Mouse (Mus musculus) embryonic facial prominence, embryonic 12.5 days (tissue): ENCODE results near the gene Abl1. TPM values are rescaled to one million over a fixed set of nuclear protein-coding genes. Genes with fewer than 3 reads are reported as not detected.
A peak's percentile ranks its signal among the peaks of the same experiment; 100 is the strongest.

Experiments used
- ATAC-seq: fragments of 200-750 bp; cut with Nextera tagmentation; 2 replicates; pipeline ENCODE4 v1.8.0; 2017; ENCODE audit not compliant: insufficient number of reproducible peaks, insufficient read depth, low FRiP score, low TSS enrichment
- H3K27ac ChIP-seq: fragments of 300-500 bp; sonication (generic); 2 replicates; pipeline ENCODE4 v1.5.1; 2016; ENCODE audit warnings: mild to moderate bottlenecking
- H3K27me3 ChIP-seq: fragments of 300-500 bp; sonication (generic); 2 replicates; pipeline ENCODE4 v1.6.1; 2016; ENCODE audit warnings: mild to moderate bottlenecking, moderate library complexity
- H3K36me3 ChIP-seq: fragments of 300-500 bp; sonication (generic); 2 replicates; pipeline ENCODE4 v1.6.1; 2016; ENCODE audit warnings: mild to moderate bottlenecking
- H3K4me1 ChIP-seq: fragments of 300-500 bp; sonication (generic); 2 replicates; pipeline ENCODE4 v1.6.1; 2016
- H3K4me2 ChIP-seq: fragments of 300-500 bp; sonication (generic); replicated peaks from 2 replicates; pipeline ENCODE4 v1.6.1; 2016; ENCODE audit warnings: mild to moderate bottlenecking, moderate library complexity
- H3K4me3 ChIP-seq: fragments of 300-500 bp; sonication (generic); 2 replicates; pipeline ENCODE4 v1.5.1; 2016; ENCODE audit warnings: mild to moderate bottlenecking
- H3K9ac ChIP-seq: fragments of 300-500 bp; sonication (generic); 2 replicates; pipeline ENCODE4 v1.6.1; 2016; ENCODE audit warnings: mild to moderate bottlenecking, moderate library complexity
- H3K9me3 ChIP-seq: fragments of 300-500 bp; sonication (generic); 2 replicates; pipeline ENCODE4 v1.6.1; 2016; ENCODE audit warnings: mild to moderate bottlenecking, moderate library complexity
- WGBS: fragments of 180-500 bp; shearing (Covaris S2); methylation state at CpG from one replicate; pipeline ENCODE4 v1.1.7; 2016; 5-methylcytosine and 5-hydroxymethylcytosine counted together
- polyA plus RNA-seq: library from polyadenylated mRNA; unstranded; fragments of >200 nt; fragmentation: Nextera tagmentation; extraction: Ambion mirVana; gene quantifications from 2 replicates; pipeline ENCODE4 v1.2.1, GENCODE M21; 2016

The Abl1 gene
- polyA plus RNA-seq, 1 experiment from 2014 or later = 67.5 TPM

DNA sequence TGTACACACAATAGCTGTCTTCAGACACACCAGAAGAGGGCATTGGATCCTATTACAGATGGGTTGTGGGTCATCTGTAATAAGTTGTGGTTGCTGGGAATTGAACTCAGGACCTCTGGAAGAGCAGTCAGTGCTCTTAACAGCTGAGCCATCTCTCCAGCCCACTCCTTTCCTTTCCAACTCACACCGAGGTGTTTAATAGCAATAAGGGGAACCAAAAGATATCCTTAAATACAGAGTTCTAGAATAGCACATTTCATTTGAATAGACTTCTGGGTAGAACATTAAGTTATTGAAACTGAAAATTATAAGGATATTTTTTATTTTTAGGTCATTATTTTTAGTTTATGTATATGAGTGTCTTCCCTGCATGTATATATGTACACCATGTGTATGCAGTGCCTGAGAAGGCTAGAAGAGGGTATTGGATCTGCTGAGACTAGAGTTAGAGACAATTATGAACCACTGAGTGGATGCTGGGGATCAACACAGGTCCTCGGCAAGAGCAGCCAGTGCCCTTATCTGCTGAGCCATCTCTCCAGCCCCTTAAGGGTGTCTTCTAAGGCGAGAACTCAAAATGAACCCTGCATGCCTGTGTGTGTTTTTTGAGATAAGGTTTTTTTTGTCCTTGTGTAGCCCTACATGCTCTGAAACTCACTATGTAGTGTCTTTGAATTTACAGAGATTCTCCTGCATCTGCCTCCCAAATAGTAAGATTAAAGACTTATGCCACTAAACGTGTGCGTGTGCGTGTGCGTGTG, 36.7 kb downstream of the Abl1 start:
- Histone ChIP-seq H3K36me3 (no peaks in the 10 kb centered on the region), H3K4me1 (peaks cover 8% of the 10 kb centered on the region; the same call in 1 of the 2 replicates), H3K4me2 (no peak overlapping the region), H3K27ac (no peak overlapping the region), H3K9ac (no peak overlapping the region), H3K4me3 (no peak overlapping the region), H3K27me3 (no peaks in the 10 kb centered on the region), H3K9me3 (no peaks in the 10 kb centered on the region)
- WGBS = 93% methylated on average over 7 of the region's 7 CpGs
- no peak for ATAC-seq

DNA sequence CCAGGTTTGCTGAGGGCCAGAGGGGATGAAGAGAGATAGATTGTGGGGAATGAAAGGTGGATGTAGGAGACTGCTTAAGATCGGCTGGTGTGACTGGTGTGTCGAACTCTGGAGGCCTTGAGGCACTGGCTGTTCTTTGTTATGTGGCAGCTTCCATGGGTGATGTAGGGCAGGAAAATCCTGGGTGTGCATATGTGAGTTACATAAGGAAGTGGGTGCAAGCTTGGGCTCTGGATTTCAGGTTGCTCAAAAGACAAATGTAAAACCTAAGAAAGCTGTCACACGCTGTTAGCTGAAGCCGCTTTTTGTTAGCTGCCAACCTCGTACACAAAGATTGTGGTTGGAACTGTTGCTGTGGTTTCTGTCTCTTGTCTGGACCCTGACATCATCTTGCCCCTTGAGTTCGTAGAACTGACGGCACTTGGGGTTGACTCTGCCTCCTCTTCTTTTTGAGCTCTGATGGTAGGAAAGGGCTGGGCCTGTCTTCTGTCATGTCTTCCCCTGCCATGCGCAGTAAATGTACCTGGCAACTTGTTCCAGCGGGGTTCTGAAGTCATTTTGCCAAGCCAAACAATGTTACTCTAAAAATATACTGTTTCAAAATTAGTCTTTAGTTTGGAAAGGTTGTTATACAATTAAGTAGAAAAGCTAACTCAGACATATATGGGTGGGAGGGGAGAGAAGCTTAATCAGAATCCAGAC, 39.6 kb downstream of the Abl1 start:
- peaks cover 8% of the 10 kb centered on the region; the same call in 1 of the 2 replicates for H3K4me1 ChIP-seq
- no peak for ATAC-seq
- no peak overlapping the region for H3K27ac ChIP-seq
- WGBS = 81% methylated on average over 9 of the region's 9 CpGs
- no peak overlapping the region for H3K4me2 ChIP-seq
- no peaks in the 10 kb centered on the region for H3K27me3 ChIP-seq
- H3K4me3 ChIP-seq = no peak overlapping the region
- no peaks in the 10 kb centered on the region for H3K9me3 ChIP-seq
- no peak overlapping the region for H3K9ac ChIP-seq
- H3K36me3 ChIP-seq = no peaks in the 10 kb centered on the region

DNA sequence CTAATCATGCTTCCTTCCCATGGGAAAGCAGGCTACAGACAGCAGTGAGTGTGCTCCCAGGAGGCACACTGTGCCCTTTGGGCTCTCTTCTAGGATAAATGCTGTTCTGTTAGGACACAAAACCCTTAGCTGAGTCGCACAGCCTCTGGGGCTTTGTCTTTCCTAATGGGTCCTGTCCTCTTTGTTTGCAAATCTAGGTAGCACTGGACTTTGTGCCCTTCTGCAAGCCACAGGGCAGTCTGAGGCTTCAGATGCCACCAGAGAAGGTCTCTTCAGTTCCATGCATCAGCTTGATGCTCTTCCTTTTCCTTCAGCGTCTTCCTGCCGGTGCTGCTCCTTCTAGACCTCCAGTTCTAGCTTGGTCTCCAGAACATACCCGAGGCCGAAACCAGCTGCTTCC, 42.5 kb downstream of the Abl1 start:
- Histone ChIP-seq H3K4me3 (no peak overlapping the region), H3K9ac (no peak overlapping the region), H3K27ac (no peak overlapping the region), H3K27me3 (no peaks in the 10 kb centered on the region), H3K4me2 (no peak overlapping the region), H3K36me3 (no peaks in the 10 kb centered on the region), H3K4me1 (peaks cover 8% of the 10 kb centered on the region; the same call in 1 of the 2 replicates), H3K9me3 (no peaks in the 10 kb centered on the region)
- 86% methylated on average over 5 of the region's 5 CpGs for WGBS
- ATAC-seq = no peak

DNA sequence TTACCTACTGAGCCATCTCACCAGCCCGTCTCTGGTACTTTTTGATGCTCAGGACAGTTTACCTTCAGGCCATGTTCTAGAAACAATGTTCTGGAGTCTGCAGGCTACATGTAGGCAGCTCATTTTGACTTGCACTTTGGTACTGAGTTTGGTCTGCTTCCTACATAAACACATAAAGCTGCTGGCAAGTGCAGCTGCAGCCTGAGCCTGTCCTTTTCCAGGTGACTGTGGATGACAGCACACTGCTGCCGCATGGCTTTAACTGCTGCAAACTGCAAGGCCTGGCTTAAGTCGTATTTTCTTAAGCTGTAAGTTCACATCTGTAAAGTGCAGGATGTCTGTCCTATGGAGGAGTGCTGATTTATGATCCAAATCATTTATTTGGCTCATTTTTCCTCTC, 44.3 kb downstream of the Abl1 start:
- Histone ChIP-seq H3K4me2 (no peak overlapping the region), H3K27ac (no peak overlapping the region), H3K36me3 (no peaks in the 10 kb centered on the region), H3K9ac (no peak overlapping the region), H3K9me3 (no peaks in the 10 kb centered on the region), H3K27me3 (no peaks in the 10 kb centered on the region), H3K4me3 (no peak overlapping the region), H3K4me1 (peaks cover 3% of the 10 kb centered on the region; the same call in 1 of the 2 replicates)
- 76% methylated on average over 3 of the region's 3 CpGs for WGBS
- no peak for ATAC-seq

DNA sequence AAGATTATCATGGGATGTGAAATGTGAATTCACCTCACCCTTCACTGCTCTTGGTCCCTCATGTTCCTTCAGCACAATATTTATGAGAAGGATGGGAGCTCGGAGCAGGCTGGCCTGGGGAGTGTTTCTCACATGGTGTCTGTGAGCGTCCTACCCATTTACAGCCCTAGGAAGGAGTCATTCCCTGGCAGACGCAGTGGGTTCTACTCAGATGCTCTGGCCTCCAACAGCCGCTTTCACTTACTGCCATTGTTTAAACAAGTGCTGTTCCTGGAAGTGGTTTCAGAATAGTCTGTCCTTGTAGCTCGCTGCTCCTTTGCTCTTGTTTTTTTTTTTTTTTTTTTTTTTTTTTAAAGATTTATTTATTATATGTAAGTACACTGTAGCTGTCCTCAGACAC, 45.4 kb downstream of the Abl1 start:
- no peak for ATAC-seq
- Histone ChIP-seq H3K4me1 (no peaks in the 10 kb centered on the region), H3K9me3 (no peaks in the 10 kb centered on the region), H3K27me3 (no peaks in the 10 kb centered on the region), H3K27ac (no peak overlapping the region), H3K36me3 (no peaks in the 10 kb centered on the region), H3K4me2 (no peak overlapping the region), H3K4me3 (no peak overlapping the region), H3K9ac (no peak overlapping the region)
- WGBS = 65% methylated on average over 5 of the region's 5 CpGs

DNA sequence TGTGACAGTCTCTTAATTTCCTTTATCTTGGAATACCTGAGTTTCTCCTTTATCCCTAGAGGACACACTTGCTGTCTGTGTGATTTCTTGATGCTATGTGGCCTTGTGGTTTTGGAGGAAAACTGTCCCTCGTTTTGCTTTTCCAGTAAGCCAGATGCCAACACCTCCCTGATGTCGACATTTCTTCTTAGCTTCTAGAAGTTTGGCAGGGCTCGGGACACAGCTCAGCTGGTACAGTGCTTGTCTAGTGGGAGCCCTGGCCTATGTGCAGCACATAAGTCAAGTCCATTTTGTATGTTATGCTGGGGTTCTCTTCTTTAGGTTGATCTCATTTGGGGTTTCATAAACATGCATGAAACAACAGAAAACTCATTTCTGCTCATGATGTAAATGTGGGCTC, 50.9 kb downstream of the Abl1 start:
- 64% methylated on average over 3 of the region's 3 CpGs for WGBS
- Histone ChIP-seq H3K27ac (no peak overlapping the region), H3K36me3 (no peaks in the 10 kb centered on the region), H3K4me3 (no peak overlapping the region), H3K27me3 (no peaks in the 10 kb centered on the region), H3K9ac (no peak overlapping the region), H3K4me2 (no peak overlapping the region), H3K9me3 (no peaks in the 10 kb centered on the region), H3K4me1 (peaks cover 25% of the 10 kb centered on the region)
- ATAC-seq = no peak

DNA sequence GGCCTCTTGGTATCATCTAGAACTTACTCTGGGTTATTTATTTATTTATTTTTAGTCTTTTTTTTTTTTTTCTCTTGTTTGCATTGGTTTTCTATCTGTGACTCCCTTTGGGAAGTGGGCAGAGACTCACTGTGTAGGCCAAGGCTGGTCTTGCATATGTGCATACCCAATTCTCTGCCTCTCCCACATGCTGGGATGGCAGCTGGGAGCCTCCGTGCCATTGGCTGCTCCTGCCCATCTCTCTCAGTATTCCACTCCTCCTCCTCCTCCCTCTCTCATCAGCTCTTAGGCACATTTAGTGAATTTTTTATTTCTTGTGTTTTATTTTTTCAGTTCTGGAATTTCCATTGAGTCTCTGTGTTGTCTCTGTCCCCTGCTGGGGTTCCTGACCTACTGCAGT, 53.6 kb downstream of the Abl1 start:
- Histone ChIP-seq H3K4me3 (no peak overlapping the region), H3K9me3 (no peaks in the 10 kb centered on the region), H3K27ac (no peak overlapping the region), H3K9ac (no peak overlapping the region), H3K36me3 (no peaks in the 10 kb centered on the region), H3K27me3 (no peaks in the 10 kb centered on the region), H3K4me1 (peaks cover 52% of the 10 kb centered on the region), H3K4me2 (no peak overlapping the region)
- 53% methylated on average over 1 of the region's 1 CpGs for WGBS
- ATAC-seq = no peak

DNA sequence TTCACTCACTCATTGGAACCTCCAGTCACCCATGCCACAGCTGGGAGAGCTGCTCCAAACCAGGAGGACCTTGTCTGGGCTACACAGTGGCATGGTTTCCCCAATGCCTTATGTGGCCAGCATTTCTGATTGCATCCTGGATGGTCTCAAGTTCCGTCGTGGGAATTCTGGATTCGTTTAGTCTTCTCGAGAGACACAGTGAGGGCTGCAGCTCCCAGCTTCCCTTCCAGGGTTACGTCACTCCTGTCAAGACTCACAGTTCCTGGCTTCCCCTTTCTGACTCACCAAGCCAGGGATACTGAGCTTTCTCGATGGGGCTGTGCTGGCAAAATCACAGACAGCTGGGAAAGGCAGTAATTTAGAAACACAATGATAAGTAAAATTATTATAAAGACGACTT, 54.0 kb downstream of the Abl1 start:
- H3K9ac ChIP-seq = no peak overlapping the region
- no peak for ATAC-seq
- H3K4me1 ChIP-seq = peaks cover 56% of the 10 kb centered on the region
- H3K4me3 ChIP-seq = no peak overlapping the region
- no peaks in the 10 kb centered on the region for H3K36me3 ChIP-seq
- H3K27ac ChIP-seq = no peak overlapping the region
- 27% methylated on average over 7 of the region's 7 CpGs for WGBS
- H3K9me3 ChIP-seq = no peaks in the 10 kb centered on the region
- no peak overlapping the region for H3K4me2 ChIP-seq
- H3K27me3 ChIP-seq = no peaks in the 10 kb centered on the region

DNA sequence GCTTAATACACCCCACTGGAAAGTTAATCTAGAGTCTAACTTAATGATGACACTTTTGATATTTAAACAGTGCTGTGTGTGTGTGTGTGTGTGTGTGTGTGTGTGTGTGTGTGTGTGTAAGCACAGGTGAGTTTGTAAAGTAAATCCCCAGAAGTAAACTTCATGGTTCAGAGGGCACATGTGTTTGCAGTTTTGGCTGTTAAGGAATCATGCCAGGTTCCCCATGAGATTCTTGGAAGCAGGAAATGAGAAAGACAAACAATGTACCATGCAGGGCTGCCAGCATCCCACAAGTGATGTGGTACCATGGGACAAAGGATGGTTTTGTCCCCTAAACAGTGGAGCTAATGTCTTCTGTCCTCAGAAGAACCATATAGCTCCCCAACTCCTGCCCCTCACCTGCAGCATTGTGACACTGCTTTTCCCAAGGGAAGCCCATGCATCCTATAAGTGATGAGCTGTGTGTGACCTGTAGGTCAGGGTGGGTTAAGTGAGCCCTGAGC, 57.6 kb downstream of the Abl1 start:
- no peak for ATAC-seq
- Histone ChIP-seq H3K9me3 (no peaks in the 10 kb centered on the region), H3K36me3 (no peaks in the 10 kb centered on the region), H3K9ac (no peak overlapping the region), H3K27me3 (no peaks in the 10 kb centered on the region), H3K4me2 (no peak overlapping the region), H3K4me1 (peaks cover 78% of the 10 kb centered on the region), H3K27ac (0 out of 2 replicates have a peak overlapping the region, but pooled peaks have one; percentile 2), H3K4me3 (no peak overlapping the region)

DNA sequence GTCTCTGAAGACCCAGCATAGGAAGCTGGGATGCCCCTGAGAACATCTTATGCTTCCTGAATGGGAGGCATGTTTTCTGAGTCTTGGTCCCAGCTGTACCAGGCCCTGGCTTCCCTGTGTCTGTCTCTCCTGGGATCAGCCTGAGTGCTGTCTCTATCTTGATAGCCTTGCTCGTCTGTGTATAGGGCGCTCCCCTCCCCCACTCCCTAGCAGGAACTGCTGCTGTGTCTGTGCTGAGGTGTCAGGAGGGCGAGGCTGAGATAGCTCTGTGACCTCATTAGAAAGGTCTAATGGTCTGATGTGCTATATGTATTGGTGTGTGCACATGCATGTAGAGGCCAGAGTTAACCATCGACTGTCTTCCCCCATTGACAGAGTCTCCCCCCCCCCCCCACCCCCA, 58.7 kb downstream of the Abl1 start:
- H3K4me1 ChIP-seq = peaks cover 83% of the 10 kb centered on the region
- no peak overlapping the region for H3K9ac ChIP-seq
- H3K4me2 ChIP-seq = no peak overlapping the region
- no peaks in the 10 kb centered on the region for H3K27me3 ChIP-seq
- H3K9me3 ChIP-seq = no peaks in the 10 kb centered on the region
- no peak overlapping the region for H3K27ac ChIP-seq
- no peak overlapping the region for H3K4me3 ChIP-seq
- WGBS = 52% methylated on average over 4 of the region's 4 CpGs
- no peak for ATAC-seq
- H3K36me3 ChIP-seq = no peaks in the 10 kb centered on the region

DNA sequence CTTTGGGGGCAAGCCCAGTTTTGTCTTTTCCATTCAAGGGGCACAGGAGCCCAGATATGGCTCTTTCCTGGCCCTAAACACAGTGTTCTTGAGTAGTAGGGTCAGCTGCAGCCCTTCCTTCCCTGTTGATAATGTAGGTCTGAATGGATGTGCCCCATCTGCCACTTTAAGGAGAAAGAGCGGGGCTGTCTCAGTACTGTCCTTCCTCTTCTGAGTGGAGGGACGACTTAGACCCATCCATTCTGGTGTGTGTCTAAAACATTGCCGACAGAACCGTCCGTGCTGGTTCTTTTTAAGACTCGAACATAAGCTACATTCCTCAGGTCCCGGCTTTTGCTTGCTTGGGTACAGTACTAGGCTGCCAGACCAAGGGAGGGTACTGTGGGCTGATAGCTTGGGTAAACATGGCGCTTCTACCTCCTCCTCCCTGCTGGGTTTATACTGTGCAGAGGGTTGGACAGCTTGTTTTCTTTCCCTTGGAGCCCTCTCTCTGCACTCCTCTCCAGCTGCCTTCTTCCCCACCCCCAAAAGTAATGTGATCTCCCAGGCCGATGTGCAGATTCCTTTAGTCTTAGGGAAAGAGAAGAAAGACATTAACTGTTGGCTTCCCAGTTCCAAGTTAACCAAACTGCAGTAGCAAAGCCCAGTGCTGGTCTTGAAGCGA, 61.0 kb downstream of the Abl1 start:
- Histone ChIP-seq H3K9ac (peak overlapping the region; percentile 35), H3K27me3 (no peaks in the 10 kb centered on the region), H3K27ac (peak overlapping the region; percentile 88), H3K36me3 (no peaks in the 10 kb centered on the region), H3K4me3 (peak overlapping the region; percentile 19; the same call in 1 of the 2 replicates), H3K4me2 (peak overlapping the region; percentile 49), H3K9me3 (no peaks in the 10 kb centered on the region), H3K4me1 (peaks cover 77% of the 10 kb centered on the region)
- peak; percentile 95 for ATAC-seq
- WGBS = 7% methylated on average over 10 of the region's 10 CpGs
